Mouse (Mus musculus): ENCODE results near the gene Spata6.

DNA sequence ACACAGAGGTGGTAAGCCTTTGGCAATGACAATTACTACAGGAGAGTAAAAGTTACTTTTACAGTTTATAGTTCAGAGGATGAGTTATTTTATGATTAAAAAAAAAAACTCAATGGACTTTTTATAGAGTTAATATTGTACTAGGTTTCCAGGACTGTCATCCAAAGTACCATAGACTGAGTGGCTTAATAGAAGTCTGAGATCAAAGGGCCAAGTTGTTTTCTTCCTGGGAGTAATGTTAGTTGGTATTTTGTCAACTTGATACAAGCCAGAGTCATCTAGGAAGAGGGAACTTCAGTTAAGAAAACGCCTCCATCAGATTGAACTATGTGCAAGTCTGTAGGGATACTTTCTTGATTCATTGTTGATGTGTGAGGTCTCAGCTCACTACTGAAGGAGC is 18.4 kb upstream of the Spata6 start:
- TF ChIP-seq CTCF (IDR thresholded peaks at IDR 0.05; ENCODE audit: extremely low read depth, insufficient read depth, insufficient read length, insufficient replicate concordance): no peak
- TF ChIP-seq POLR2A (IDR thresholded peaks at IDR 0.05; ENCODE audit: low read depth, low read length): no peak
